Mouse (Mus musculus) myocyte (in vitro differentiated cells): ENCODE data around the gene Sec22b.

Experiments used
- E2F4 ChIP-seq: IDR thresholded peaks from one replicate; pipeline ENCODE4 v1.6.1; 2011; ENCODE audit warnings: mild to moderate bottlenecking, control low read depth, moderate library complexity; ENCODE audit not compliant: insufficient read depth
- MAX ChIP-seq: IDR thresholded peaks from one replicate; pipeline ENCODE4 v1.6.1; 2011; ENCODE audit warnings: low read depth, mild to moderate bottlenecking, control low read depth
- MYOD1 ChIP-seq, 3 experiments: IDR thresholded peaks; one replicate each; pipeline ENCODE4 v1.6.1; 2011; ENCODE audit warnings: control low read depth in 2 of 3, low read depth in 2 of 3, mild to moderate bottlenecking in 2 of 3, moderate library complexity in 1 of 3; ENCODE audit not compliant: insufficient read length in 2 of 3, control insufficient read depth in 1 of 3
- MYOG ChIP-seq, 3 experiments: IDR thresholded peaks; one replicate each; pipeline ENCODE4 v1.6.1; 2011; ENCODE audit warnings: control low read depth in 2 of 3, low read depth in 2 of 3, mild to moderate bottlenecking in 2 of 3; ENCODE audit not compliant: insufficient read length in 2 of 3, control insufficient read depth in 1 of 3, insufficient read depth in 1 of 3
- POLR2A ChIP-seq: IDR thresholded peaks from one replicate; pipeline ENCODE4 v1.6.1; 2011; ENCODE audit warnings: low read depth, mild to moderate bottlenecking, control low read depth, moderate library complexity; ENCODE audit not compliant: insufficient read length
- POLR2AphosphoS2 ChIP-seq: IDR thresholded peaks from one replicate; pipeline ENCODE4 v1.6.1; 2011; ENCODE audit warnings: low read depth, control low read depth; ENCODE audit not compliant: insufficient read length
- SRF ChIP-seq: IDR thresholded peaks from one replicate; pipeline ENCODE4 v1.6.1; 2011; ENCODE audit warnings: low read depth; ENCODE audit not compliant: control insufficient read depth, insufficient read length
- TCF12 ChIP-seq: IDR thresholded peaks from one replicate; pipeline ENCODE4 v1.6.1; 2011; ENCODE audit warnings: mild to moderate bottlenecking, control low read depth; ENCODE audit not compliant: poor library complexity, insufficient read depth, severe bottlenecking
- TCF3 ChIP-seq: IDR thresholded peaks from one replicate; pipeline ENCODE4 v1.6.1; 2011; ENCODE audit warnings: low read depth, control low read depth; ENCODE audit not compliant: insufficient read length

- TF ChIP-seq MAX (no peak), TCF3 (no peak), POLR2A (no peak), SRF (no peak), MYOD1 (IDR thresholded peaks at IDR 0.05; ENCODE audit: control insufficient read depth in 1 of 3, insufficient read length in 2 of 3, low read depth in 2 of 3) (peak in 1 of 3 experiments; percentile 28), POLR2AphosphoS2 (no peak), E2F4 (no peak), TCF12 (no peak), MYOG (IDR thresholded peaks at IDR 0.05; ENCODE audit: control insufficient read depth in 1 of 3, insufficient read depth in 1 of 3, insufficient read length in 2 of 3, low read depth in 2 of 3) (no peak)
Measured at GRCm38 (mm10) chr3:97939626-97940510, 38.9 kb downstream of the Sec22b start.
